Mouse (Mus musculus) ES-E14 (cell line): ENCODE measurements around the gene Itsn1.

ENCODE experiments used
- CHD2 ChIP-seq: IDR thresholded peaks from 2 replicates; pipeline ENCODE4 v1.6.1; 2014; ENCODE audit warnings: mild to moderate bottlenecking, low read depth, low read length, inconsistent platforms
- HCFC1 ChIP-seq: IDR thresholded peaks from 2 replicates; pipeline ENCODE4 v1.6.1; 2012; ENCODE audit warnings: low read length, inconsistent platforms, borderline replicate concordance; ENCODE audit not compliant: insufficient read depth
- MAFK ChIP-seq: IDR thresholded peaks from 2 replicates; pipeline ENCODE4 v1.6.1; 2014; ENCODE audit warnings: mild to moderate bottlenecking, low read depth, low read length, inconsistent platforms; ENCODE audit not compliant: insufficient read depth
- ZC3H11A ChIP-seq: IDR thresholded peaks from 2 replicates; pipeline ENCODE4 v1.6.1; 2012; ENCODE audit warnings: low read depth, mild to moderate bottlenecking, inconsistent platforms, low read length, borderline replicate concordance
- ZNF384 ChIP-seq: IDR thresholded peaks from 2 replicates; pipeline ENCODE4 v1.6.1; 2012; ENCODE audit warnings: low read depth, low read length, inconsistent platforms

- no peak for TF ChIP-seq ZNF384
- no peak for TF ChIP-seq ZC3H11A
- no peak for TF ChIP-seq HCFC1
- no peak for TF ChIP-seq CHD2
- TF ChIP-seq MAFK = no peak
Observed at GRCm38 (mm10) chr16:91846089-91846741, 117.1 kb downstream of the Itsn1 start.
